Mouse (Mus musculus) intestine, postnatal 0 days (tissue): ENCODE data around the gene Rnf220. TPM values are rescaled to one million over a fixed set of nuclear protein-coding genes. Genes with fewer than 3 reads are reported as not detected.
A peak's percentile ranks its signal among the peaks of the same experiment; 100 is the strongest.

Experiments used
- ATAC-seq: fragments of 200-750 bp; cut with Nextera tagmentation; 2 replicates; pipeline ENCODE4 v1.8.0; 2017; ENCODE audit warnings: mild to moderate bottlenecking, moderate TSS enrichment, moderate library complexity
- H3K27ac ChIP-seq: fragments of 300-500 bp; sonication (generic); 2 replicates; pipeline ENCODE4 v1.5.1; 2014; ENCODE audit warnings: mild to moderate bottlenecking, low read depth, low read length, moderate library complexity
- H3K27me3 ChIP-seq: fragments of 300-500 bp; sonication (generic); replicated peaks from 2 replicates; pipeline ENCODE4 v1.6.1; 2014; ENCODE audit warnings: low read length, mixed read lengths; ENCODE audit not compliant: control insufficient read depth, insufficient read depth
- H3K36me3 ChIP-seq: fragments of 300-500 bp; sonication (generic); 2 replicates; pipeline ENCODE4 v1.6.1; 2014; ENCODE audit warnings: mild to moderate bottlenecking, moderate library complexity; ENCODE audit not compliant: control insufficient read depth, insufficient read depth
- H3K4me1 ChIP-seq: fragments of 300-500 bp; sonication (generic); replicated peaks from 2 replicates; pipeline ENCODE4 v1.6.1; 2014; ENCODE audit warnings: antibody characterized with exemption, low read length, mixed read lengths; ENCODE audit not compliant: control insufficient read depth, insufficient read depth
- H3K4me2 ChIP-seq: fragments of 300-500 bp; sonication (generic); replicated peaks from 2 replicates; pipeline ENCODE4 v1.6.1; 2014; ENCODE audit warnings: low read depth, mild to moderate bottlenecking, moderate library complexity
- H3K4me3 ChIP-seq: fragments of 300-500 bp; sonication (generic); 2 replicates; pipeline ENCODE4 v1.5.1; 2014; ENCODE audit warnings: low read depth, low read length
- H3K9ac ChIP-seq: fragments of 300-500 bp; sonication (generic); 2 replicates; pipeline ENCODE4 v1.6.1; 2014; ENCODE audit warnings: mild to moderate bottlenecking, low read depth, low read length
- H3K9me3 ChIP-seq: fragments of 300-500 bp; sonication (generic); 2 replicates; pipeline ENCODE4 v1.6.1; 2016; ENCODE audit warnings: mixed run types; ENCODE audit not compliant: control insufficient read depth
- CTCF ChIP-seq: sonication (generic); IDR thresholded peaks from 2 replicates; pipeline ENCODE4 v1.5.1; 2016; ENCODE audit warnings: low read depth, mild to moderate bottlenecking, control low read depth, antibody characterized with exemption, moderate library complexity
- WGBS: fragments of 180-500 bp; shearing (Covaris S2); extraction: QIAGEN DNeasy Blood & Tissue Kit; methylation state at CpG from one replicate; pipeline ENCODE4 v1.1.7; 2014; 5-methylcytosine and 5-hydroxymethylcytosine counted together
- polyA plus RNA-seq: library from polyadenylated mRNA; unstranded; fragments of >200 nt; fragmentation: Nextera tagmentation; extraction: Ambion mirVana; gene quantifications from 2 replicates; pipeline ENCODE4 v1.2.1, GENCODE M21; 2015

Rnf220 gene
- polyA plus RNA-seq, 1 experiment from 2014 or later: 35.9 TPM

GRCm38 (mm10) chr4:117434336-117434735 is 62.5 kb downstream of the Rnf220 start:
- Histone ChIP-seq H3K27ac (no peak overlapping the region), H3K36me3 (no peaks in the 10 kb centered on the region), H3K27me3 (peaks cover 9% of the 10 kb centered on the region; the same call in 1 of the 2 replicates), H3K4me1 (no peaks in the 10 kb centered on the region), H3K9me3 (no peaks in the 10 kb centered on the region), H3K9ac (no peak overlapping the region), H3K4me2 (no peak overlapping the region), H3K4me3 (no peak overlapping the region)
- ATAC-seq: no peak
- 56% methylated on average over 8 of the region's 8 CpGs for WGBS
- no peak for TF ChIP-seq CTCF

DNA sequence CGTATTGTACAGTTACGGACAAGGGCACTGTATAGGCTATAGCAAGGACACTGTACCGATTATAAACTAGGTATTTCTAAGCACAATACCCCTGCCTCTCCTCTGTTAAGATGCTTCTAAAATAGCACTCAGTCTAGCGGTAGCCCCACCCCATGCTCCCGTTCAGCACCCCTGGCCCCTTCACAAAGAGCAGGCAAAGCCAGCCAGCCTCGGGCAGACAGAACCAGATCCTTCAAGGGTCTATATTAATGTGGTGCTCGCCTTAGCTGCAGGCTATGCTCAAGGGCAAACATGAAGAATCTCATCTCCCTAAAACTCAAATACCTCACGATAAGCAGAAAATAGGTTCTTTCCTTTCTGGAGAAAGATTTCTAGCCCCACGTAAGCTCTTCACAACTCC is 67.2 kb downstream of the Rnf220 start:
- no peak for ATAC-seq
- no peaks in the 10 kb centered on the region for H3K9me3 ChIP-seq
- H3K9ac ChIP-seq: no peak overlapping the region
- WGBS: 72% methylated on average over 9 of the region's 9 CpGs
- no peaks in the 10 kb centered on the region for H3K4me1 ChIP-seq
- H3K27me3 ChIP-seq: 0 out of 2 replicates have a peak, but pooled peaks cover 3% of the 10 kb centered on the region
- H3K27ac ChIP-seq: no peak overlapping the region
- H3K36me3 ChIP-seq: no peaks in the 10 kb centered on the region
- H3K4me3 ChIP-seq: no peak overlapping the region
- TF ChIP-seq CTCF: no peak
- H3K4me2 ChIP-seq: no peak overlapping the region

DNA sequence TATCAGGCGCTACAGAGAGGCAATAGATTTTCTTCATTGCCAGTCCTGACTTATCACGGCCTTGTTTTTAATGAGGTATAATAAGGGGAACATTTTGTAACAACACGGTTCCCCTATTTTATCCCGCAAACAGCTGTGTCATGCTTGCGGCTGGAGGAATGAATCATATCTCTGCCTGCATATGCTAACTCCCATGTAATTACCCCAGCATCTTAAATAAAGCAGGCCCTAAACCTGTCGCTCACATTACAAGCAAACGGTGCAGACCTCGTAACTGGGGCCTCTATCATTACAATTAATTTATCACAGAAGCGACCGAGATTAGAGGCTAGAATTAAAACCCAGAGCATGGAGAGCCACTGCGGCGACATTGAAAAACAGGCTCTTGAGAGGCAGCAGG is 69.3 kb downstream of the Rnf220 start:
- H3K9me3 ChIP-seq: no peaks in the 10 kb centered on the region
- 0 out of 2 replicates have a peak, but pooled peaks cover 3% of the 10 kb centered on the region for H3K27me3 ChIP-seq
- WGBS: 25% methylated on average over 12 of the region's 12 CpGs
- H3K4me3 ChIP-seq: no peak overlapping the region
- TF ChIP-seq CTCF: no peak
- no peaks in the 10 kb centered on the region for H3K4me1 ChIP-seq
- H3K27ac ChIP-seq: no peak overlapping the region
- H3K36me3 ChIP-seq: no peaks in the 10 kb centered on the region
- H3K9ac ChIP-seq: no peak overlapping the region
- ATAC-seq: no peak
- no peak overlapping the region for H3K4me2 ChIP-seq

- Histone ChIP-seq H3K9me3 (no peaks in the 10 kb centered on the region), H3K4me1 (peaks cover 2% of the 10 kb centered on the region; the same call in 1 of the 2 replicates), H3K27ac (no peak overlapping the region), H3K27me3 (no peaks in the 10 kb centered on the region), H3K9ac (no peak overlapping the region), H3K4me3 (no peak overlapping the region), H3K36me3 (no peaks in the 10 kb centered on the region), H3K4me2 (no peak overlapping the region)
- WGBS: 92% methylated on average over 7 of the region's 7 CpGs
- TF ChIP-seq CTCF: no peak
- no peak for ATAC-seq
These were observed 75.8 kb downstream of the Rnf220 start for GRCm38 (mm10) chr4:117421077-117421476.

DNA sequence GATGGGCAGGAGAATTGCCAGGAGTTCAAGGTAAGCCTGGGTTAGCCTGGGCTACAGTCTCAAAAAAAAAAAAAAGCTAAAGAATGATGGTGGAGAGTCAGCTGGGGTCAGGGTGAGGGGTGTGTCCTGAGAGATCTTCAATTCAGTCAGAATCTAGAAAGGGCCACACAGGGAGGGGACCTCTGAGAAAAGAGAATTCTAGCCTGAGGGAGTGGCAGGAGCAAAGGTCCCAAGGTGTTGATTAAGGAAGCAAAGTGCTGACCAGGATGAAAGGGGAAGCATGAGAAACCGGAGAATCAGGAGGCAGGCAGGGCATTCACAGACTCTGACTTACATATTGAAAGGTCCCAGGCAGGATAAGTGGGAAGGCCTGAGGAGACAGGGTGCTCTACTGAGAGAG is 80.0 kb downstream of the Rnf220 start:
- peaks cover 2% of the 10 kb centered on the region; the same call in 1 of the 2 replicates for H3K4me1 ChIP-seq
- no peak overlapping the region for H3K4me2 ChIP-seq
- no peak overlapping the region for H3K27ac ChIP-seq
- H3K36me3 ChIP-seq: no peaks in the 10 kb centered on the region
- no peak overlapping the region for H3K4me3 ChIP-seq
- H3K9me3 ChIP-seq: no peaks in the 10 kb centered on the region
- no peak for TF ChIP-seq CTCF
- H3K9ac ChIP-seq: no peak overlapping the region
- no peaks in the 10 kb centered on the region for H3K27me3 ChIP-seq
- ATAC-seq: peak; percentile 78
- 26% methylated on average over 1 of the region's 1 CpGs for WGBS

DNA sequence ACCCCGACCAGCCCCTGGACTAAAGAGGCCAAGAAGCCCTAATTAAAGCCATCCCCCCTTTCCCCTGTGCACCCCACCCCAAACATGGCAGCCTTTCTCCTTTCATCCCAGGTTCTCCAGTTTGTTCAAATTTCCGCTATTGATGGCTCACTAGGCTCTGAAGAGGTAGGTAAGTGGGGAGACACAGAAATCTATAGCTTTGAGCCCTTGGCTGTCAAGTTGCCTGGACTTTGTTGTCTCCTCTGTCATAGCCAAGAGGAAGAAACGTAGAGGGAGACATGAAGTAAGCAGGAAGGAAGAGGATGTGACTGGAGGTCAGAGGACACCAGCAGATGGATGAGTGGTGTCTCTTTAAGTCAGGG is 86.8 kb downstream of the Rnf220 start:
- no peak for ATAC-seq

More for the DNA sequence above, 86.8 kb downstream of the Rnf220 start:
- Histone ChIP-seq H3K4me1 (no peaks in the 10 kb centered on the region), H3K4me2 (no peak overlapping the region), H3K4me3 (no peak overlapping the region), H3K27ac (no peak overlapping the region), H3K36me3 (no peaks in the 10 kb centered on the region), H3K9ac (no peak overlapping the region), H3K9me3 (no peaks in the 10 kb centered on the region), H3K27me3 (no peaks in the 10 kb centered on the region)
- no peak for TF ChIP-seq CTCF
- 54% methylated on average over 3 of the region's 3 CpGs for WGBS
